Mouse (Mus musculus) E14TG2a.4 (cell line): ENCODE measurements at regions not wholly inside any gene's neighbourhood (a gene's known extent, or its start where the extent isn't known, plus 50 kb on each side); places are given as distances from the start of the nearest gene placed in this dataset.

Experiments used
- H3K27me3 ChIP-seq: 2 replicates; pipeline ENCODE4 v1.6.1; 2014; ENCODE audit warnings: low read length, control low read depth; ENCODE audit not compliant: insufficient read depth
- H3K36me3 ChIP-seq: 2 replicates; pipeline ENCODE4 v1.6.1; 2014; ENCODE audit warnings: low read length, control low read depth; ENCODE audit not compliant: insufficient read depth
- H3K4me1 ChIP-seq: replicated peaks from 2 replicates; pipeline ENCODE4 v1.6.1; 2014; ENCODE audit warnings: low read depth, low read length, control low read depth
- H3K4me3 ChIP-seq: replicated peaks from 2 replicates; pipeline ENCODE4 v1.5.1; 2014; ENCODE audit warnings: mild to moderate bottlenecking, low read length
- H3K9me3 ChIP-seq: 2 replicates; pipeline ENCODE4 v1.6.1; 2014; ENCODE audit warnings: low read length, control low read depth
- CTCF ChIP-seq: conservative IDR thresholded peaks from 2 replicates; pipeline ENCODE4 v1.5.1; 2014; ENCODE audit warnings: low read length
- NANOG ChIP-seq: IDR thresholded peaks from 2 replicates; pipeline ENCODE4 v1.6.1; 2014; ENCODE audit warnings: borderline replicate concordance, low read length, mixed read lengths
- POU5F1 ChIP-seq: IDR thresholded peaks from 2 replicates; pipeline ENCODE4 v1.6.1; 2014; ENCODE audit warnings: low read length, borderline replicate concordance

GRCm38 (mm10) chr10:60957820-60958233, 126.4 kb upstream of the Unc5b start:
- TF ChIP-seq POU5F1 (no peak), NANOG (no peak), CTCF (no peak)
- H3K4me3 ChIP-seq, result no peak overlapping the region
- peaks cover 13% of the 10 kb centered on the region for H3K27me3 ChIP-seq
- H3K9me3 ChIP-seq, result no peaks in the 10 kb centered on the region
- no peaks in the 10 kb centered on the region for H3K36me3 ChIP-seq
- H3K4me1 ChIP-seq, result no peaks in the 10 kb centered on the region

DNA sequence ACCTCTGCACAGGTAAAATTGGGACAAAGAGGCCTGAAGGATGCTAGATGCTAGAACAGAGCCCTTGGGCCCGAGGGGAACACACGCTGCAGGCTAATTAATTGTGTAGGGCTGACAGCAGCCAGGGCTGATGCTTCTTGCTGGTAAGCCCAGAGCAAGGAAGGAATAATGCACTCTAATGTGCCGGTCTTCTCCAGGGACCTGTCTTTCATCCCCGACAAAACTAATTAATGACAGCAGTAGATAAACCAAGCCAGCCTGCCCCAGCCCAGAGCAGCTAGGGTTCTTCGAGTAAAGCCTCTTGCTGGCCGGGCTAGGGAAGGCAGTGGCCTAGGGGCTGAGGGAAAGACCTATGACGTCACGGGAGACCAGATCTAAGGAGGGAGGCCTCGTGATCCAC, 124.1 kb upstream of the Unc5b start:
- Histone ChIP-seq H3K9me3 (no peaks in the 10 kb centered on the region), H3K27me3 (peaks cover 11% of the 10 kb centered on the region), H3K4me3 (no peak overlapping the region), H3K36me3 (no peaks in the 10 kb centered on the region), H3K4me1 (peaks cover 10% of the 10 kb centered on the region)
- no peak for TF ChIP-seq POU5F1
- no peak for TF ChIP-seq CTCF
- no peak for TF ChIP-seq NANOG

DNA sequence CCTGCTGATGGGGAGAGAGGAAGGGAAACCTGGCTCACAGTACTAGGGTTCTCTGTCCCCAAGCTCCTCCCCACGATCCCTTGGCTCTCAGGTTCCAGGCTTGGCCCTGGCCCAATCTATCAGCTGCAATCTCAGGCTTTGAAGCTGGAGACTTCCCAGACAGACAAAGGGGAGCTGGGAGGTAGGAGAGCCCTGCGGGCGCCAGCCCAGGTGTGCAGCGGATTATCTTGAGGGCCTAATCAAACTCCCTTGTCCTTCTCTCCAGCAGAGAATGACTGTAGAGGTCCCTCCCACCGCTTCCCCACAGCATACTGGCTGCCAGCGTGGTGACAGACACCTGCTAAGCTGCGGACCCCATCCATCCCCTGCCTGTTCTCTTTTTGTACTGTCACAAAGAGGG, 121.1 kb upstream of the Unc5b start:
- Histone ChIP-seq H3K4me1 (peaks cover 27% of the 10 kb centered on the region), H3K27me3 (no peaks in the 10 kb centered on the region; the same call in 1 of the 2 replicates), H3K9me3 (no peaks in the 10 kb centered on the region), H3K36me3 (no peaks in the 10 kb centered on the region), H3K4me3 (no peak overlapping the region)
- TF ChIP-seq POU5F1 (no peak), CTCF (no peak), NANOG (no peak)

GRCm38 (mm10) chr10:60948983-60949677, 117.7 kb upstream of the Unc5b start:
- TF ChIP-seq NANOG (no peak), CTCF (no peak), POU5F1 (no peak)
- peaks cover 27% of the 10 kb centered on the region for H3K4me1 ChIP-seq

DNA sequence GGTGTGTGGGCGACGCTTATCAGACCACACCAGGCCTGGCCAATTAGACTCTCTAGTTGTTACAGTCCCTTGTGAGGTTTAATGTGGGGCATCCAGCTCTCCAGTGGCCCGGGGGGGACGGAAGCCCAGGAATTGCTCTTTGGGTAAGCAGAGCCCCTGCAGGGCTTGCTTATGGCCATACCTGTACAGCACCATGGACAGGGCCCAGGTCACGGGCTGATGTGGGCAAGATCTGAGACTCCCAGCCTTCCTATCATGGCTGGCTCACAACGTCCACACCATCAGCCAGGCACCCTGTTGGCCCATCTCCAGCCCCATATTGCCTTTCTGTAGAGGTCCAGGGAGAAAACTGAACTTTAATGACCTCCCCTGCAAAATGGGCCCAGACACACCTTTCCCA, 111.7 kb upstream of the Unc5b start:
- no peak for TF ChIP-seq POU5F1
- TF ChIP-seq CTCF, result no peak
- no peak for TF ChIP-seq NANOG

More at GRCm38 (mm10) chr10:60948983-60949677, 117.7 kb upstream of the Unc5b start:
- Histone ChIP-seq H3K36me3 (no peaks in the 10 kb centered on the region), H3K9me3 (no peaks in the 10 kb centered on the region), H3K4me3 (no peak overlapping the region), H3K27me3 (no peaks in the 10 kb centered on the region)

DNA sequence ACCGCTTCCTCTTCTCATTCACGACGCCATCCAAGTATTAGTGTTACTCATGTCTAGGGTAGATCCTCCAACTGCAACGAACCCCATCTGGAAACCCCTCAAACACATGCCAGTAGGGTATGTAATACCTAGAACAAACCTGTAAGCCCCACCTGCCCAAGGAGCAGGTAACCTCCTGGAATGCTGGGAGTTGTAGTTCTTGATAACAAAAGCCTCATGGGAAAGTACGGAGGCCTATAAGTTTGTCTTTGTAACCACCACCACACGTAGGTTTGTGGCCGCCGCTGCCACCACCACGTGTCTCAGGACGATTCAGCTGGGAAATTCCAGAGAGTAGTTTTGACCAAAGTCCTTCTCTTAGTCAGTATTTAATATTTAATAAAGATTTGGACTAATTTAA, 107.4 kb upstream of the Unc5b start:
- TF ChIP-seq POU5F1, result no peak
- no peak for TF ChIP-seq NANOG
- TF ChIP-seq CTCF, result no peak
- Histone ChIP-seq H3K4me1 (peaks cover 28% of the 10 kb centered on the region), H3K9me3 (no peaks in the 10 kb centered on the region), H3K4me3 (no peak overlapping the region), H3K36me3 (no peaks in the 10 kb centered on the region), H3K27me3 (peaks cover 29% of the 10 kb centered on the region)

More for the DNA sequence above, 111.7 kb upstream of the Unc5b start:
- H3K4me1 ChIP-seq, result peaks cover 2% of the 10 kb centered on the region
- H3K9me3 ChIP-seq, result no peaks in the 10 kb centered on the region
- no peaks in the 10 kb centered on the region for H3K36me3 ChIP-seq
- H3K4me3 ChIP-seq, result no peak overlapping the region
- H3K27me3 ChIP-seq, result peaks cover 10% of the 10 kb centered on the region

DNA sequence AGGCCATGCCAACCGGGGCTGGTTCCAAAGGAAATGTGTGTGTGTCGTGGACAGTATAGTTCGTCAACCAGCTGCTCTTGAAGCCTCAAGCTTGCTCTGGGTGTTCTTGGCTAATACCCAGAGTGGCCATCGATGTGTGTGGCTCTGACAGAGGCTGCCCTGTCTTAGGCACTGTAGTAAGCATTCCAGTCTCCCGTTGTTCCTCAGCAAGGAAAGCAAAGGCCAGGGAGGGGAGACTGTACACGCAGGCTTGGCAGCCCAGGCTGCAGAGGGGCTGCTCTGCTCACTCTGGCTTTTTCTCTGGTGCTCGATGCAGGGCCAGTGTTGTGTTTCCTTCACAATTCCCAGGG, 106.1 kb upstream of the Unc5b start:
- Histone ChIP-seq H3K4me1 (peaks cover 34% of the 10 kb centered on the region), H3K36me3 (no peaks in the 10 kb centered on the region)

GRCm38 (mm10) chr10:60936659-60937516, 105.5 kb upstream of the Unc5b start:
- H3K4me3 ChIP-seq, result no peak overlapping the region
- no peaks in the 10 kb centered on the region for H3K9me3 ChIP-seq
- no peaks in the 10 kb centered on the region for H3K36me3 ChIP-seq
- H3K27me3 ChIP-seq, result peaks cover 24% of the 10 kb centered on the region
- H3K4me1 ChIP-seq, result peaks cover 40% of the 10 kb centered on the region
- TF ChIP-seq CTCF (no peak), NANOG (no peak), POU5F1 (no peak)

More for the DNA sequence above, 106.1 kb upstream of the Unc5b start:
- Histone ChIP-seq H3K4me3 (no peak overlapping the region), H3K27me3 (peaks cover 24% of the 10 kb centered on the region), H3K9me3 (no peaks in the 10 kb centered on the region)
- TF ChIP-seq NANOG (no peak), CTCF (no peak), POU5F1 (no peak)
